8 mouse cellular contexts compared by ENCODE assay signal in the genomic region with DNA sequence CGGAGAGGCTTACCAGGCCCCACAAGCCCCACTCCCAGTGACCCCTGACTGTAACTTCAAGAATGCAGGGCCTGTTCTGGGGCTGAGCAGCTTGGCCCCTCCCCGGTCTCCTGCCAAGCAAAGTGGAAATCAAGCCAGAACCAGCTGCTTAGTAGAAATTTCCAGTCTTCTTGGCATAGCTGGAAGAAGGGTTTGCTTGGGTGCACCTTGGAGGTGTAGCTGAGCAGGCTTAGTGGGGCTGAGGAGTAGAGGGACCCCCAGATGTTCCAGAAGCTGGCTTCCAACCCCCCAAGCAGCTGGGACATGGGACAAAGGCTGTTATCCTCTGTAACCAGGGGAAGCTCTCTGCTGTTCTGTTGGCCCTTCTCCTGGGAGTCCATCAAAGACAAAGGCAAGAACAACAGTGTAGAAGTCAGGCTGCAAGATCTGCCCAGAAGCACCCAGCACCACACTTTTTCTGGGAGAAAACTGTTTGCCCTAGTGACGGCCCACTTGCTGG.
DNase-seq lines count a peak whose midpoint lies in the region; ATAC-seq lines count a peak whose summit lies in the region.

No protein-coding gene starts in this region.

- ATAC-seq in lung, embryonic 16.5 days (ENCODE audit: low read depth): no peak
- ATAC-seq in forebrain, embryonic 12.5 days (ENCODE audit: low FRiP score): no peak
- ATAC-seq in midbrain, embryonic 15.5 days (replicated peaks): no peak

- peak overlapping the region; percentile 81 for H3K9ac ChIP-seq in lung, embryonic 16.5 days (ENCODE audit: low read length)
- no peak overlapping the region for H3K9ac ChIP-seq in forebrain, embryonic 12.5 days
- H3K9ac ChIP-seq in midbrain, embryonic 15.5 days: no peak overlapping the region

- H3K9me3 ChIP-seq in lung, embryonic 16.5 days (ENCODE audit: control insufficient read depth, low read length): no peaks in the 10 kb centered on the region
- H3K9me3 ChIP-seq in forebrain, embryonic 12.5 days: peaks cover under 1% of the 10 kb centered on the region; the same call in 1 of the 2 replicates
- no peaks in the 10 kb centered on the region for H3K9me3 ChIP-seq in midbrain, embryonic 15.5 days

- H3K4me1 ChIP-seq in lung, embryonic 16.5 days (replicated peaks; ENCODE audit: control insufficient read depth, insufficient read depth, low read length): peaks cover 53% of the 10 kb centered on the region
- peaks cover 74% of the 10 kb centered on the region for H3K4me1 ChIP-seq in forebrain, embryonic 12.5 days
- peaks cover 60% of the 10 kb centered on the region for H3K4me1 ChIP-seq in midbrain, embryonic 15.5 days

- no peak overlapping the region for H3K4me3 ChIP-seq in lung, embryonic 16.5 days (ENCODE audit: low read length)
- H3K4me3 ChIP-seq in forebrain, embryonic 12.5 days (replicated peaks): no peak overlapping the region
- H3K4me3 ChIP-seq in midbrain, embryonic 15.5 days: no peak overlapping the region

- H3K36me3 ChIP-seq in lung, embryonic 16.5 days (ENCODE audit: control insufficient read depth, insufficient read depth, low read length): no peaks in the 10 kb centered on the region
- no peaks in the 10 kb centered on the region for H3K36me3 ChIP-seq in forebrain, embryonic 12.5 days (replicated peaks)
- H3K36me3 ChIP-seq in midbrain, embryonic 15.5 days (replicated peaks): no peaks in the 10 kb centered on the region

- peak overlapping the region; percentile 100 for H3K27ac ChIP-seq in lung, embryonic 16.5 days (ENCODE audit: low read length)
- peak overlapping the region; percentile 99 for H3K27ac ChIP-seq in forebrain, embryonic 12.5 days
- H3K27ac ChIP-seq in midbrain, embryonic 15.5 days: peak overlapping the region; percentile 98

- no peak for DNase-seq in lung, adult 18-20 months
- DNase-seq in kidney, adult 9 months: peak; percentile 82
- no peak for DNase-seq in spleen, postnatal 10 days (ENCODE audit: low spot score in 2 of 2)
- no peak for DNase-seq in left cerebral cortex, adult 11 months (ENCODE audit: low spot score)
- DNase-seq in frontal cortex, postnatal 14 days (ENCODE audit: low spot score in 2 of 2): no peak

- H3K4me2 ChIP-seq in lung, embryonic 16.5 days (ENCODE audit: low read depth, low read length): no peak overlapping the region
- no peak overlapping the region for H3K4me2 ChIP-seq in forebrain, embryonic 12.5 days
- no peak overlapping the region for H3K4me2 ChIP-seq in midbrain, embryonic 15.5 days

- no peaks in the 10 kb centered on the region for H3K27me3 ChIP-seq in lung, embryonic 16.5 days (ENCODE audit: control insufficient read depth, insufficient read depth, low read depth, low read length)
- H3K27me3 ChIP-seq in forebrain, embryonic 12.5 days: no peaks in the 10 kb centered on the region
- no peaks in the 10 kb centered on the region for H3K27me3 ChIP-seq in midbrain, embryonic 15.5 days (replicated peaks)

- WGBS in lung, embryonic 16.5 days: 49% methylated on average over 3 of the region's 3 CpGs
- WGBS in forebrain, embryonic 12.5 days: 63% methylated on average over 3 of the region's 3 CpGs
- WGBS in midbrain, embryonic 15.5 days: 64% methylated on average over 3 of the region's 3 CpGs
